Mouse (Mus musculus) lung, postnatal 25 days (tissue): Measurements from ENCODE around the gene Pde4d.

Experiments
- DNase-seq: peaks from one replicate; pipeline ENCODE4 v3.0.0; 2022; ENCODE audit warnings: low spot score

Pde4d gene

GRCm38 (mm10) chr13:109694293-109694692, 1244.5 kb downstream of the Pde4d start:
- no peak for DNase-seq

GRCm38 (mm10) chr13:109695098-109695497, 1245.3 kb downstream of the Pde4d start:
- DNase-seq, result no peak

- DNase-seq, result no peak
These were observed 1256.4 kb downstream of the Pde4d start for GRCm38 (mm10) chr13:109706141-109706540.

DNA sequence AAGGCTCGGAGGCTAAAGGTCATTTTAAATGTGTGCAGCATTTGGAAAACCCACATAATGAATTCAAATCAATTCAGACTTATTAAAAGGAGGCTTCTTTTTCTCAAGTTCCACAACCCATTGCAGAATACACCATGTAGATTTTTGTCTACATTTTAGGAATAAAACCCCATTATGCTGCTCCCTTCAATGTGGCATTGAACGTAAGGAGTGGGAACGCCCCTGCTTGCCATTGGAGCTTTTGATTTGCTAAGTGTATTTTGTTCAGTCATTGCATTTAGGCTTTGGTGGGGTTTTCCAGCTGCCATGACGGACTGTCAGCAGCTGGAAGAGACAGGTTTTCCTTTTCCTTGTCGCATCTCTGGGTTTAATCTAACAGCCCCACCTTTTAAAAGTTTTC, 1256.8 kb downstream of the Pde4d start:
- DNase-seq, result no peak

GRCm38 (mm10) chr13:109707154-109707553, 1257.4 kb downstream of the Pde4d start:
- DNase-seq, result no peak

DNA sequence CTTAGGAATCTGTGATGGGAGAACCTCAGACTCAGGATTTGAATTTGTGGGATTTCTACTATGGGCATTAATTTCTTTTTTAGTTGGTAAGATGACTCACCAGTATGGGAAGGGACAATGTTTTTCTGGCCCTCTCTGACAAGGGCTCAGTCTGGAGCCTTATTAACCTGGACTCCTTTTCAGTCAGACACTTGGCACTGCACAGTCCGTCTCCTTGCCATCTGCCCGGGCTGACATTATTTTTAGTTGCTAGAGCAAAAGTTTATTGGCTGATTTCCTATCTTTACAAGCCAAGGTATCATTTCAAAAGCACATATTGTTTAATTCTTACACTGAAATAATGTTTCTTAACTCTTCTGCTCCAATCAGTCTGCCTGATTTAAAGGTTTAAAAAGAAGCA, 1258.6 kb downstream of the Pde4d start:
- DNase-seq, result no peak

DNA sequence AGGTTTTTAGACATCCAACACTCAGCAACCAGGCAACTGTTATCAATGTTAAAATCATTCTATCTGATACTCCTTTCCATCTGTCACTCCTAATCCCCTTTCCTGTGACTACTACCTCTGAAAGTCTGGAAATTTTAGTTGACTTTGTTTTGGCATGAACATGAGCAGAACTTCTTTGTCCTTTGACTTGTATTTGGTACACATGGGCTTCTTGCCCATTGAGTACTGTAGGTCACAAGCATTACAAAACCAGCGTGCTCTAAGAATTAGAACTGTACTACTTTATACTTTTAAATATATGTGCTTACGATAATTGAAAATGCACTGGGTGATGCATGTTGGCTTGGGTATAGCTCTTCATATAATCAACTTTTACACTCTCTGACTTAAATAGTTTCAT, 1264.8 kb downstream of the Pde4d start:
- DNase-seq, result no peak

DNA sequence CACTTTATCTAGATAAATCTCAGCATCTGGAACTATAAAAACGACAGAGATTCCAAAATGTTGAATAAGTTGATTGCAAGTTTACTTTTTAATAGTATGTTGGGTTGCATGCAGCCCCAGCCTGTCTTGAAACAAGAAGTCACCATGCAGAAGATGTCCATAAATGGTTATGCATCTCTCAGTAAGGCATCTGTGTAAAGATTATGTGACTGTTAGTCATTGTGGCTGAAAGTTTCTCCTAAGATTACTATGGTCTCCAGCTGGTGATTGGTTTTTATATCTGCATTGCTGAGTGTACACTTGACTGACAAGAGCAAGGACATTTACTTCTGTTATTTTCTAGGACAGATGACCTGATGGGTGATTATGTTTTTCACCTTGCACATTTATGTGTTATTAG, 1265.6 kb downstream of the Pde4d start:
- DNase-seq, result no peak

- DNase-seq, result no peak
These were observed 1270.5 kb downstream of the Pde4d start for GRCm38 (mm10) chr13:109720127-109720713.

DNA sequence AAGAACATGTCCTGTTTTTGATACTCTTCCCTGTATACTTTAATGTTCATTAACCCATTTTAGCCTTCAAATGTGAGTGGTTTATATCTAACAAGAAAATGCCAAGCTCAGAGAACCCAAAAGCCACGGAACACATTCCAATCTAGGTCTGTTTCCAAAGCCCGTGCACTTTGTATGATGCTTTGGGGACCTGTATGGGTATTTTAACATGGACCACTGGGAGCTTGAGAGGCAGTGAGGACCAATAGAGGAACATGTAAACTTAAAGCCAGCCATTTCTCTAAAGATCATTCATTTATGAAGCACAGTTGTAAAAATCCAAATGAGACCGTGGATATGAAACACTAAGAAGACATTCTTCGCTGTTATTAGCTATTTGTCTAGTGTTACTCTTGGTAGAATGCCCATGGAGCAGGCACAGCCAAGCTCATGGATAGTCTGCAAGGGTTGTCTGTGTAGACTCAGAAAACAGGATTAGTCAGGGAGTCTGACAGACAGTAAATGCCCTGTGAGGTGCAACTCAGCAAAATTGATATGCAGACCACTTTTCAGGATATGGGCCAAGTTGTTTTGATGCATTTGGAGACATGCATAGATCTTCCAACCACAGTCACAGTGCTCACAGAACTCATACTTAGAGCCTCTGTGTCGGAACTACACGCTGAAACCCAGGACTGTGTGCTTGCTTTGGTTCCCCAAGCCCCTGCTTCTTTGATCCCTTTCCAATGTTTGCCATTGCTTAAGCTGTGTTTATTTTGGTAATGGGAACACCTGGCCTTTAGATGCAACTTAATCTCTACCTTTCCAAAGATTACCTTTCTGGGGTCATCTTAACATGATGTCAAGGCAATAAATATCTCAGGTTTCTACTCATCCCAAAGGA, 1272.7 kb downstream of the Pde4d start:
- no peak for DNase-seq

DNA sequence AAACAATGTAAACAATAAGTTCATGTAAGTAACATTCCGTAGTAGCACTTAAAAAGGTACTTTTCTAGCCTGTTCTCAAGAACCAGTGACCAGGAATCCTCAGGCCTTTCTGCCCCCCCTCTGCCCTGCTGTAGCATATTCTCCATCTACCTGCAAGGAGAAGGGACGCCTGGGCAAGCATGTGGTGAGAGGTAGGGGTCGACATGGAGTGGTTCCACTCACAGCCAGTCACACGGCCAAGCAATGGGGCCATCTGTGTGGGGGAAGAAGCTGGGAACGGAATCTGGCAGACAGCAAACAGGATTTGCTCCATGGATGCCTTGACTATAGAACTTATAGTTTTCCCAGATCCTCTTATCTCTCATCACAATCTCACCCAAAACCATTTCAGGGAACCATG, 1277.6 kb downstream of the Pde4d start:
- no peak for DNase-seq

GRCm38 (mm10) chr13:109729612-109730011, 1279.9 kb downstream of the Pde4d start:
- DNase-seq, result no peak

GRCm38 (mm10) chr13:109732655-109733376, 1283.1 kb downstream of the Pde4d start:
- DNase-seq, result no peak

- DNase-seq, result peak; percentile 42
These were observed 1286.7 kb downstream of the Pde4d start for GRCm38 (mm10) chr13:109736290-109737078.

- DNase-seq, result no peak
These were observed 1296.7 kb downstream of the Pde4d start for GRCm38 (mm10) chr13:109746492-109746891.

DNA sequence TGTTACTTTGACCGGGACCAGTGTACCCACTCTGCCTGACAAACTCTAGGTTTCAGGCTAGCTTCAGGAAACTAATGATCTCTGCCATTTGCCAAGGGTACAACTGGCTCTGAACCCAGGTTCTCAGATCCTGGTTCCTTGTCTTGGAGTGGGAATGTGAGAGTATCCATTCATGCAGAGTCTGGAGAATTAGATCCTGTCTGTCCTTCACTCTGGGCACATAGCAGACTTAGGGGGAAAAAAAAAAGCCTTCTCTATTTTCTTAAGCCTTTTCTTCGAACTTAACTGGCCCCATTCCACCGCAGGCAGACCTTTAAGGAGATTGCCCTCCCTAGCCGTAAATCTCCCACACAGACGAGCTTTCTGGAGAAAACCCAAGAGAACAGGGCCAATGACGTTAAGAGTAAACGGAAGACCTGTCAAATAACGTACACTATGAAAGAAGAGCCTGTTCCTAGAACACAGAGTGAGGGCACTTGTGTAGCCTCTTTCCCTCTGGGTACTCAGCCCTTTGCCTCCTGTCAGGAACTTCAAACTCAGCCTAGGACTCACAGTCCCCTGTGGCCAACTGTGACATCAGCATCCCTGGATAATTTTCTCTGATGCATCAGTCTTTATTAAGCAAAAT, 1302.6 kb downstream of the Pde4d start:
- DNase-seq, result peak; percentile 5

GRCm38 (mm10) chr13:109756854-109757253, 1307.1 kb downstream of the Pde4d start:
- DNase-seq, result no peak

DNA sequence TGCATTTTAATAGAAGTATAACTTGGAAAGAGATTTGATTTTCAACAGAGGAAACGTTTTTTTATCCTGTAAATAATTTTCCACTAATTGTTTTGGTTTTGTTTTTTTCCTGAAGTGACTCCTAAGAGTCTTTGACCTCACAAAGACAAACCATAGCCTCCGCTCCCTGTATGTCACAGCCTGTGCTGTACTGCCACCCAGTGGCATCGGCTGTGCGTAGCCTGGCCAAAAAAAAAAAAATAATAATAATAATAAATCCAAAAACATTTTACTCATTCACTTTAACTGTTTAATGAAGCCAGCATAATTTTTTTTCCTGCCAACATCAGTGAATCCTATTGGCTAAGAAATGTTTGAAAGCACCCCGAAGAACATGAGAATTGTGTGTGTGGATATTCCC, 1309.5 kb downstream of the Pde4d start:
- no peak for DNase-seq

DNA sequence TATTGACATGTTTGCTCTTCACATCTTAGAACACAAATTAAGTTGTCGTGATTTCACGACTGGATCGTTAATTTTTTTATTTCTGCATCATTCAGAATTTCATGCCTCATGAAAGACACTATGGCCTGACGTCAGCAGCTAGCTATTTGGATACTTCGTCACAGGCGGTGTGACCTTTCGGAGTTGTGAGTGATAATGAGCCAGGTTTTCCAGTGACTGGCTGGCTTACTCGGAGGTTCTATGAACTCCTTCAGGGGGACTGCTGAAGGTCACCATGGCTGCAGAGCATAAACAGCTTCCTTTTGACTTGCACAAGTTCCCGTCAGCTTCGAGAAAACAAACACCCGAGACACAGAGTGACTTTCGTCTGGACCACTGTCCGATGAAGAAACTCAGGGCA, 1311.3 kb downstream of the Pde4d start:
- no peak for DNase-seq

DNA sequence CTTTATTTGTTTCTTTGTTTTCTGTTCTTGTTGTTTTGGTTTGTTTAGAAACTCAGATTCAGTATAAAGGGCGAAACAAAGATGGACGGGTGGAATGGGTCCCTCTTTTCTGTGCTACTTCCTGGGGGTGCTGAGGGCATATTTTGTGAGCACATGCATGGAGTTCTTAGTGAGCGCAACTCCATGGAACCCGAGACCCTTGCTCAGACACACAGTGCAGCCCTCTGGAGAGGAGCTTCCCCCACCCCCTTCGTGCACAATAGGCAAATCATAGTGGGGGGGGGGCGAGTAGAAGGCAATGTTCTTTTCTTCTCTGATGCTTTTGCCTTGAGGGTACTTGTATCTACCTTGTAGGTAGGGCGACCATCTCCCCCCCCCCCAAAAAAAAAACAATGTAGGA, 1325.0 kb downstream of the Pde4d start:
- no peak for DNase-seq

GRCm38 (mm10) chr13:109775197-109775596, 1325.4 kb downstream of the Pde4d start:
- no peak for DNase-seq

- DNase-seq, result peak; percentile 94
These were observed 1326.4 kb downstream of the Pde4d start for GRCm38 (mm10) chr13:109776116-109776515.
